Mouse (Mus musculus) erythroblast, embryonic 14.5 days (primary cell): Measurements from ENCODE around the gene Iqgap3.

ENCODE experiments used
- GATA1 ChIP-seq: IDR thresholded peaks from 2 replicates; pipeline ENCODE4 v1.6.1; 2012; ENCODE audit warnings: low read length, inconsistent platforms, mixed read lengths
- TAL1 ChIP-seq: IDR thresholded peaks from 3 replicates; pipeline ENCODE4 v1.6.1; 2012; ENCODE audit warnings: low read length, inconsistent platforms, mixed read lengths

DNA sequence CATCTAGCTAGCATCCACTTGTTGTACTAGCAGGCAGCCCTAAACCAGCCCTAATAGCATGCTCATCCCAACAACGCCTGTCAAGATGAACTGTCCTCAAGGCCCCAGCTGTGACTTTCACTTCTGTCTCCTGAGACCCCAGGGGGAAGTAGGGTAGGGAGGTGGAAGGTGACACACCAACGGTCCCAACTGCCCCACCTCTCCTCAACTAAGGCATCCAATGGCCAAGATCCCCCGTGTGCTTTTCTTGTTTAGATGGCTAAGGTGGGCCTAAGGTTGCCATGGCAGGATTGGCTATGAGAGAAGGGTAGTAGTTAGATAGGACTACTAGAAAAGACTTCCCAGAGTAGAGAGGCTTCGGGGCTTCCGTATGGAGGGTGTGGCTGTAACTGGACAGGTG is 66.6 kb downstream of the Iqgap3 start:
- no peak for TF ChIP-seq GATA1
- no peak for TF ChIP-seq TAL1
